Mouse (Mus musculus): Measurements from ENCODE around the gene Mrpl4.

GRCm38 (mm10) chr9:21002627-21003551, at the start of gene Mrpl4:
- no peak for TF ChIP-seq CTCF (IDR thresholded peaks at IDR 0.05; ENCODE audit: low read depth)
- no peak for TF ChIP-seq EP300 (IDR thresholded peaks at IDR 0.05; ENCODE audit: low read depth)
